Mouse (Mus musculus) heart, postnatal 0 days (tissue): ENCODE measurements around the gene Retreg3.

Experiments used
- CTCF ChIP-seq: IDR thresholded peaks from 2 replicates; pipeline ENCODE4 v1.5.1; 2016; ENCODE audit warnings: antibody characterized with exemption, control low read depth, low read depth
- EP300 ChIP-seq: IDR thresholded peaks from 2 replicates; pipeline ENCODE4 v1.6.1; 2016; ENCODE audit warnings: antibody characterized with exemption, low read depth

DNA sequence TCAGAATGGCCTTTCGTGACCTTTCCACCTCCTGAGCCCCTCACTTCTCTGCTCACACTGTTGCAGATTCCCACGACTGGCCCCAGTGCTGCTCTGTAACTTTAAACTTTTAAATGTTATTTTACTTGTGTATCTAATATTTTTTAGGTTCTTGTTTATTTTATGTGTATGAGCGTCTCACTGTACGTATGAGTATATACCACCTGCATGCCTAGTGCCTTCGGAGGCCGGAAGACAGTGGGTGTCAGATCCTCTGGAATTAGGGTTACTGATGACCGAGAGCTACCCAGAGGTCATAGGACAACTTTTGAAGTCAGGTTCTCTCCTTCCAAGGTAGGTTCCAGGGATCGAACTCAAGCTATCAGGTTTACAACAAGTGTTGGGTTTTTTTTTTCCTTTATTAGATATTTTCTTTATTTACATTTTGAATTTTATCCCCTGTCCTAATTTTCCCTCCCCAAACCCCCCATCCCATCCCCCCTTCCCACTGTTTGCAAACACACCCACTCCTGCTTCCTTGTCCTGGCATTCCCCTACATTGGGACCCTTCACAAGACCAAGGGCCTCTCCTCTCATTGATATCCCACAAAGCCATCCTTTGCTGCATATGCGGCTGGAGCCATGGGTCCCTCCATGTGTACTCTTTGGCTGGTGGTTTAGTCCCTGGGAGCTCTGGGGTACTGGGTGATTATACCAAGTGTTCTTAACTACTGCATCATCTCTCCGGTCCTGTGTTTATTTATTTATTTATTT is 22.7 kb upstream of the Retreg3 start:
- TF ChIP-seq CTCF (no peak), EP300 (no peak)
